ENCODE assay signal across 22 mouse cellular contexts in genomic region chr11:65816237-65816636, GRCm38 (mm10). TPM values are rescaled to one million over a fixed set of nuclear protein-coding genes. Genes with fewer than 3 reads are reported as not detected.
A peak's percentile ranks its signal among the peaks of the same experiment; 100 is the strongest.
DNase-seq lines count a peak whose midpoint lies in the region; ATAC-seq lines count a peak whose summit lies in the region.
"Had no signal": no experiment of that assay in that cellular context is flagged by ENCODE, and none has a peak within 500 bp of the region (broad histone marks: within the 10 kb centered on the region; RNA-seq: fewer than 3 reads in every experiment).

No protein-coding gene starts in this region.

- H3K36me3 ChIP-seq in limb, embryonic 13.5 days, result peaks cover 32% of the 10 kb centered on the region
- H3K36me3 ChIP-seq in limb, embryonic 10.5 days, result peaks cover 31% of the 10 kb centered on the region
- H3K36me3 ChIP-seq in embryonic facial prominence, embryonic 11.5 days (replicated peaks; ENCODE audit: control insufficient read depth, insufficient read depth, low read depth, low read length), result no peaks in the 10 kb centered on the region; the same call in 1 of the 2 replicates
- H3K36me3 ChIP-seq in kidney, embryonic 14.5 days (ENCODE audit: control insufficient read depth, insufficient read depth, low read length), result peaks cover 34% of the 10 kb centered on the region

- H3K4me1 ChIP-seq in limb, embryonic 13.5 days, result peaks cover 24% of the 10 kb centered on the region
- H3K4me1 ChIP-seq in limb, embryonic 10.5 days, result peaks cover 17% of the 10 kb centered on the region
- H3K4me1 ChIP-seq in embryonic facial prominence, embryonic 11.5 days (ENCODE audit: control insufficient read depth, insufficient read depth, low read length), result no peaks in the 10 kb centered on the region; the same call in 1 of the 2 replicates
- H3K4me1 ChIP-seq in kidney, embryonic 14.5 days (ENCODE audit: control insufficient read depth, insufficient read depth, low read length), result no peaks in the 10 kb centered on the region
- H3K4me1 ChIP-seq: kidney, embryonic 15.5 days had no signal

- H3K9ac ChIP-seq in limb, embryonic 13.5 days, result no peak overlapping the region
- H3K9ac ChIP-seq in embryonic facial prominence, embryonic 11.5 days (replicated peaks; ENCODE audit: low read length), result no peak overlapping the region
- no peak overlapping the region for H3K9ac ChIP-seq in kidney, embryonic 14.5 days (ENCODE audit: low read depth, low read length)
- H3K9ac ChIP-seq: embryonic facial prominence, embryonic 12.5 days; heart, embryonic 12.5 days; kidney, embryonic 15.5 days had no signal

- no peak overlapping the region for H3K4me3 ChIP-seq in limb, embryonic 13.5 days
- H3K4me3 ChIP-seq in limb, embryonic 10.5 days, result no peak overlapping the region
- no peak overlapping the region for H3K4me3 ChIP-seq in embryonic facial prominence, embryonic 11.5 days (ENCODE audit: low read depth, low read length)
- no peak overlapping the region for H3K4me3 ChIP-seq in kidney, embryonic 14.5 days (ENCODE audit: low read length)
- H3K4me3 ChIP-seq: embryonic facial prominence, embryonic 12.5 days; heart, embryonic 12.5 days; hindbrain, embryonic 10.5 days; kidney, embryonic 15.5 days had no signal

- WGBS in limb, embryonic 13.5 days, result 42% methylated on average over 6 of the region's 6 CpGs
- WGBS in limb, embryonic 10.5 days, result 60% methylated on average over 6 of the region's 6 CpGs
- 35% methylated on average over 6 of the region's 6 CpGs for WGBS in embryonic facial prominence, embryonic 11.5 days
- 66% methylated on average over 6 of the region's 6 CpGs for WGBS in kidney, embryonic 14.5 days

- H3K27ac ChIP-seq in limb, embryonic 13.5 days, result peak overlapping the region; percentile 4; the same call in 1 of the 2 replicates
- H3K27ac ChIP-seq in limb, embryonic 10.5 days, result no peak overlapping the region; the same call in 1 of the 2 replicates
- H3K27ac ChIP-seq in embryonic facial prominence, embryonic 11.5 days (replicated peaks; ENCODE audit: low read depth, low read length), result no peak overlapping the region
- no peak overlapping the region for H3K27ac ChIP-seq in kidney, embryonic 14.5 days (ENCODE audit: low read depth, low read length)
- H3K27ac ChIP-seq: embryonic facial prominence, embryonic 12.5 days; hindbrain, embryonic 10.5 days; kidney, embryonic 15.5 days had no signal

- intact Hi-C loops in left cerebral cortex, postnatal 10 days (cut with DNase I), result no loop called here

- DNase-seq in embryo, embryonic 11 days, result peak; percentile 22
- DNase-seq in embryo, embryonic 10 days (ENCODE audit: low spot score), result no peak
- no peak for DNase-seq in limb, embryonic 10.5 days (ENCODE audit: low spot score)
- DNase-seq in embryonic facial prominence, embryonic 11.5 days (ENCODE audit: low spot score), result peak; percentile 17
- peak; percentile 34 for DNase-seq in mesoderm, embryonic 11.5 days (ENCODE audit: low read depth, low spot score)
- DNase-seq in left cerebral cortex, postnatal 10 days (ENCODE audit: extremely low spot score in 1 of 2, low spot score in 2 of 2), result no peak
- DNase-seq: adrenal gland, adult 2 months; cerebellum, adult 18-20 months; cerebellum, postnatal 25 days; gastrocnemius, postnatal 10 days; heart, postnatal 10 days; kidney, postnatal 36 days; liver; lung, postnatal 4 days; thymus, postnatal 14 days had no signal

- H3K9me3 ChIP-seq in limb, embryonic 13.5 days, result no peaks in the 10 kb centered on the region
- no peaks in the 10 kb centered on the region for H3K9me3 ChIP-seq in limb, embryonic 10.5 days (replicated peaks)
- no peaks in the 10 kb centered on the region for H3K9me3 ChIP-seq in embryonic facial prominence, embryonic 11.5 days (replicated peaks; ENCODE audit: control insufficient read depth, low read length)
- no peaks in the 10 kb centered on the region for H3K9me3 ChIP-seq in kidney, embryonic 14.5 days (ENCODE audit: control insufficient read depth, low read length)
- H3K9me3 ChIP-seq: embryonic facial prominence, embryonic 12.5 days; heart, embryonic 12.5 days; hindbrain, embryonic 10.5 days; kidney, embryonic 15.5 days had no signal

- H3K4me2 ChIP-seq in limb, embryonic 13.5 days (replicated peaks), result no peak overlapping the region
- no peak overlapping the region for H3K4me2 ChIP-seq in embryonic facial prominence, embryonic 11.5 days (ENCODE audit: low read depth, low read length)
- H3K4me2 ChIP-seq in kidney, embryonic 14.5 days (replicated peaks; ENCODE audit: low read depth, low read length), result no peak overlapping the region
- H3K4me2 ChIP-seq: embryonic facial prominence, embryonic 12.5 days; heart, embryonic 12.5 days; kidney, embryonic 15.5 days had no signal

- no peaks in the 10 kb centered on the region for H3K27me3 ChIP-seq in limb, embryonic 13.5 days
- H3K27me3 ChIP-seq in limb, embryonic 10.5 days (ENCODE audit: low read depth, poor library complexity, severe bottlenecking), result no peaks in the 10 kb centered on the region
- H3K27me3 ChIP-seq in embryonic facial prominence, embryonic 11.5 days (ENCODE audit: control insufficient read depth, insufficient read depth, low read length), result no peaks in the 10 kb centered on the region
- H3K27me3 ChIP-seq in kidney, embryonic 14.5 days (ENCODE audit: control insufficient read depth, insufficient read depth, low read length), result no peaks in the 10 kb centered on the region
- H3K27me3 ChIP-seq: embryonic facial prominence, embryonic 12.5 days; heart, embryonic 12.5 days; kidney, embryonic 15.5 days had no signal

- ATAC-seq in limb, embryonic 13.5 days (ENCODE audit: low FRiP score, low read depth), result 0 out of 2 replicates have a peak, but pooled peaks have one; percentile 35
- no peak for ATAC-seq in embryonic facial prominence, embryonic 11.5 days (replicated peaks; ENCODE audit: insufficient number of reproducible peaks, low FRiP score, low TSS enrichment, low read depth)
- no peak for ATAC-seq in kidney, embryonic 14.5 days (ENCODE audit: low FRiP score, low TSS enrichment)
- ATAC-seq: intestine, postnatal 0 days had no signal

RNA-seq across cellular contexts. Expression of gene Zkscan6, which starts 9.3 kb away (rescaled TPM):
- 15.9 and 16.5 TPM in 2 replicates for polyA plus RNA-seq in limb, embryonic 13.5 days (2015; fragmentation: Nextera tagmentation; extraction: Ambion mirVana)
- 9.1 and 10.6 TPM in 2 replicates for polyA plus RNA-seq in limb, embryonic 10.5 days (2016; fragmentation: Nextera tagmentation; extraction: Ambion mirVana)
- 12.6 and 13.0 TPM in 2 replicates for polyA plus RNA-seq in embryonic facial prominence, embryonic 11.5 days (2014; fragmentation: Nextera tagmentation; extraction: Ambion mirVana)
- polyA plus RNA-seq in kidney, embryonic 14.5 days (2014; fragmentation: Nextera tagmentation; extraction: Ambion mirVana), result 10.4 and 13.4 TPM in 2 replicates
- total RNA-seq in left cerebral cortex, postnatal 10 days (2021), result 10 to 100 TPM; 11.5 to 12.9 TPM

RNA-seq across cellular contexts. Expression of gene Map2k4, which starts 28.1 kb away (rescaled TPM):
- polyA plus RNA-seq in limb, embryonic 13.5 days (2015; fragmentation: Nextera tagmentation; extraction: Ambion mirVana), result 66.2 and 68.5 TPM in 2 replicates
- polyA plus RNA-seq in limb, embryonic 10.5 days (2016; fragmentation: Nextera tagmentation; extraction: Ambion mirVana), result 64.6 and 69.4 TPM in 2 replicates
- polyA plus RNA-seq in embryonic facial prominence, embryonic 11.5 days (2014; fragmentation: Nextera tagmentation; extraction: Ambion mirVana), result 91.6 and 96.1 TPM in 2 replicates
- polyA plus RNA-seq in kidney, embryonic 14.5 days (2014; fragmentation: Nextera tagmentation; extraction: Ambion mirVana), result 58.0 and 82.5 TPM in 2 replicates
- 100 to 1,000 TPM; 208 to 215 TPM for total RNA-seq in left cerebral cortex, postnatal 10 days (2021)

Comparison
In these comparisons a context has a peak if more than half of its experiments do, and no peak if none do; other contexts are left out.
1. DNase-seq: peak in embryo, embryonic 11 days (single experiment), embryonic facial prominence, embryonic 11.5 days (single experiment) and mesoderm, embryonic 11.5 days (single experiment); none in embryo, embryonic 10 days (single experiment), limb, embryonic 10.5 days (single experiment) and left cerebral cortex, postnatal 10 days (0 of 2).